Mouse (Mus musculus) bone marrow macrophage, adult 2 months (primary cell): Measurements from ENCODE around the gene Moxd1. TPM values are rescaled to one million over a fixed set of nuclear protein-coding genes. Genes with fewer than 3 reads are reported as not detected.

Source experiments
- H3K27ac ChIP-seq: 2 replicates; pipeline ENCODE4 v1.5.1; 2012; ENCODE audit warnings: low read depth, low read length; ENCODE audit not compliant: insufficient read depth
- H3K4me1 ChIP-seq: 2 replicates; pipeline ENCODE4 v1.6.1; 2012; ENCODE audit warnings: low read length; ENCODE audit not compliant: control insufficient read depth, insufficient read depth
- H3K4me3 ChIP-seq: 2 replicates; pipeline ENCODE4 v1.5.1; 2012; ENCODE audit warnings: mild to moderate bottlenecking, low read length, moderate library complexity; ENCODE audit not compliant: insufficient read depth
- CTCF ChIP-seq: IDR thresholded peaks from 2 replicates; pipeline ENCODE4 v1.5.1; 2012; ENCODE audit warnings: low read depth, mild to moderate bottlenecking, low read length, moderate library complexity
- POLR2A ChIP-seq: IDR thresholded peaks from 2 replicates; pipeline ENCODE4 v1.6.1; 2012; ENCODE audit warnings: mild to moderate bottlenecking, low read depth, low read length, borderline replicate concordance
- polyA plus RNA-seq: library from polyadenylated mRNA; stranded (reverse); fragments of >200 nt; gene quantifications from 2 replicates; pipeline ENCODE4 v1.2.4, GENCODE M21; 2012; ENCODE audit not compliant: missing spikeins, insufficient read depth, insufficient read length

Gene Moxd1
- polyA plus RNA-seq, 1 experiment = not detected

DNA sequence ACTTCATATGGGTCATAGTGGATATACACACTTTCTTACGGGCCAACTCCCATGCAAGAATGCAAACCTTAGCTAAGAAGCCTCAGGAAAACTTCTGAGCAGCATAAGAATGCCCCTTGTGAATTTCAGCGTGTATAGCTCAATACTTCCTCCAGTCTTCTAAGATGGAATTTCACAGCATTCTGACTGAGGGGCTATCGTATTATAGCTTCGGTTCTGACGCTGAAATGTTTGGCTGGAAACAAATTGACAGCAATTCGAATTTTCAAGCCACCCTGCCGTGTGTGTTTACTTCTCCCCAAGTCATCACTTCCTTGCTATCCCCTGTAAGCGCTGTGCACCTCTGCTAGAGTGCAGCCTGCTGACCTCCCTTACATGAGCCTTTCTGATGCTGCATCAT lies 1.3 kb downstream of the Moxd1 start:
- no peak for TF ChIP-seq POLR2A
- no peak for TF ChIP-seq CTCF
- Histone ChIP-seq H3K27ac (no peak overlapping the region), H3K4me1 (peaks cover 4% of the 10 kb centered on the region; the same call in 1 of the 2 replicates), H3K4me3 (no peak overlapping the region)

GRCm38 (mm10) chr10:24228318-24229183 lies 5.2 kb downstream of the Moxd1 start:
- H3K4me3 ChIP-seq = no peak overlapping the region
- peaks cover 3% of the 10 kb centered on the region; the same call in 1 of the 2 replicates for H3K4me1 ChIP-seq
- no peak overlapping the region for H3K27ac ChIP-seq
- TF ChIP-seq POLR2A (no peak), CTCF (no peak)

GRCm38 (mm10) chr10:24232281-24232680 lies 9.0 kb downstream of the Moxd1 start:
- no peak for TF ChIP-seq POLR2A
- no peak for TF ChIP-seq CTCF
- H3K4me1 ChIP-seq = no peaks in the 10 kb centered on the region
- no peak overlapping the region for H3K27ac ChIP-seq
- no peak overlapping the region for H3K4me3 ChIP-seq

DNA sequence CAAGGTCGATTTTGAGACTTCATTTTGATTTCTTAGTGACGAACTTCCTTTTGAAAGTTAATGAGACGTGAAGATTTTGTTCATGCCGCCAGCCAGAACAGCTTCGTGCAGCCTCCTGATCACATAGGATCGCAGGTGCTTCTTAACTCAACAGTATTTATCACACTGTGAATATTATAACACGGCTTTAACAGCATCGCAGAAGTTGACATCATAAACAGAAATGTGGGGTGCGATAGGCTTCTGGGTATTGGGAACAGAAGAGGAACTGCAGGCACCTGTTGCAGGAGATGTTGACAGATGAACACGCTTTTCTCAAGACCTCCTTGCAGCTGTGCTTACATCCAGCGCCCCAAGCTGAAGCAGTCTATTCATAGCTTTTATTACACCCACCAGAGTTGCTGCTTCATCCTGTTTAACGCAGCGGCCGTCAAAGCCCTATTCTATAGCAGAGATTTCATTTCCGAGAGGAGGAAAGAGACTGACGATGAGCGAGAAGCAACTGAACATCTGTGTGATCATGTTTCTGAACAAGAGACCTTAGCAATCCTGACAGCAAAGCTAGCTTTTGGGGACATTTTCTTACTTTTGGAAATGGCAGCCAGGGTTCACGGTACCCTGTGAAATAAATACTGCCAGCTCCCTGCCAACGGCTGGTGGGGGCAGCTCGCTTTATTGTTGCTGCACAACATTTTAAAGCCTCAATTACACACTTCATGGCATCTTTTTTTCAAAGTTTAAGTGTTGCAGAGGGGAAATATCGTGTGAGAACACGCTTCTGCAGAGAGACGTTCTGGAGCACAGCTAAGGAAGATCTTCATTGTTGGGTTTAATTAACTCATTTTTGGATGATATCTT lies 12.3 kb downstream of the Moxd1 start:
- no peak overlapping the region for H3K27ac ChIP-seq
- TF ChIP-seq CTCF (no peak), POLR2A (no peak)
- H3K4me3 ChIP-seq = no peak overlapping the region
- H3K4me1 ChIP-seq = no peaks in the 10 kb centered on the region

- TF ChIP-seq POLR2A (no peak), CTCF (no peak)
- Histone ChIP-seq H3K4me1 (no peaks in the 10 kb centered on the region), H3K4me3 (no peak overlapping the region), H3K27ac (no peak overlapping the region)
Observed at GRCm38 (mm10) chr10:24246815-24247214, 23.5 kb downstream of the Moxd1 start.

DNA sequence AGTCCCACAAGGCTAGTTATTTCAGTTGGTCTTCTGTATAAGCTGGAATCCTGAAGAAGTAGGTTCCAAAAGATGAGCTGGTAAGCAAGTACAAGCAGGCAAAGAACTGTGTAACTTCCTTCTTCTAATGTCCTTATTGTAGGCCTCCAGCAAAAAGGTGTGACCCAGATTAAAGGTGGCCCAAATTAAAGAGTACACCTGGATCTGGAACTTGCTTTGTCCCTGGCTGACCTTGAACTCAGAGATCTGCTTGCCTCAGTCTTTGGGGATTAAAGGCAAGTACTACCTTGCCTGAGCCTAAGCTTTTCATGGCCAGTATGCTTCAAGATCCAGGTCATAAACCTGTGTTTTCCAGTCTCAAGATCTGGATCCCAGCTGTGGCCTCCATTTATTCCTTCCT lies 24.8 kb downstream of the Moxd1 start:
- TF ChIP-seq CTCF = no peak
- TF ChIP-seq POLR2A = no peak
- H3K4me1 ChIP-seq = no peaks in the 10 kb centered on the region
- H3K27ac ChIP-seq = no peak overlapping the region

GRCm38 (mm10) chr10:24251631-24252030 lies 28.3 kb downstream of the Moxd1 start:
- Histone ChIP-seq H3K4me3 (no peak overlapping the region), H3K4me1 (no peaks in the 10 kb centered on the region), H3K27ac (no peak overlapping the region)
- no peak for TF ChIP-seq POLR2A
- no peak for TF ChIP-seq CTCF

More for the DNA sequence above, 24.8 kb downstream of the Moxd1 start:
- no peak overlapping the region for H3K4me3 ChIP-seq

GRCm38 (mm10) chr10:24258150-24258549 lies 34.8 kb downstream of the Moxd1 start:
- H3K27ac ChIP-seq = no peak overlapping the region
- TF ChIP-seq CTCF (no peak), POLR2A (no peak)
- H3K4me1 ChIP-seq = no peaks in the 10 kb centered on the region
- H3K4me3 ChIP-seq = no peak overlapping the region

DNA sequence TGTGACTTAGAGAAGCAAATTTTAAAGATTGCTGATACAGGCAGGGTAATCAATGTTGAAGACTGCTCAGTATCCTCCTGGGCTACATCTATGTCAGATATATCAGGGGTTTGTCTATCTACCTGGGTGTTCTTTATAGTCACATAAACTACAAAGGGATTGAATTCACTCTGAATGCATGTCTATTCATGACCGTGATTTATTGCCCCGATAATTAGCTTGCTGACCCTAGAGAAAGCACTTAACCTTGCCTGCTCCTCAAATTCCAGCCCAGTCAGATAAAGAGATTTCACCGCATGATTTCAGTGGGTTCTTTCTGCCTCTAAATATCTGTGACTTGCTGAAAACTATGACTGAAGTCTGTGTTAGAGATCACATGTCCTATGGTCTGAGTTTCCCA lies 35.6 kb downstream of the Moxd1 start:
- H3K4me3 ChIP-seq = no peak overlapping the region
- H3K27ac ChIP-seq = no peak overlapping the region
- no peak for TF ChIP-seq CTCF
- no peak for TF ChIP-seq POLR2A
- no peaks in the 10 kb centered on the region for H3K4me1 ChIP-seq

- no peaks in the 10 kb centered on the region for H3K4me1 ChIP-seq
- H3K4me3 ChIP-seq = no peak overlapping the region
- TF ChIP-seq CTCF (no peak), POLR2A (no peak)
- H3K27ac ChIP-seq = no peak overlapping the region
Observed at GRCm38 (mm10) chr10:24259794-24260590, 36.7 kb downstream of the Moxd1 start.
